Mouse (Mus musculus): ENCODE data around the gene Eml2. TPM values are rescaled to one million over a fixed set of nuclear protein-coding genes. Genes with fewer than 3 reads are reported as not detected.

The Eml2 gene
- 29.5 and 29.8 TPM in 2 replicates for total RNA-seq (2012; rRNA removed)

GRCm38 (mm10) chr7:19175708-19176515 lies at the start of gene Eml2:
TSS of gene Eml2 (plus strand) at chr7:19176421.
- Histone ChIP-seq H3K4me1 (ENCODE audit: control insufficient read depth in 2 of 2, insufficient read depth in 2 of 2, low read length in 2 of 2, poor library complexity in 1 of 2) (peaks cover 0 to 22% of the 10 kb centered on the region in 2 experiments; a peak in 2 of 4 replicates), H3K9ac (ENCODE audit: insufficient read depth, low read depth, low read length, poor library complexity, severe bottlenecking) (no peak within 1 kb of the TSS), H3K9me3 (ENCODE audit: control insufficient read depth, insufficient read depth, low read depth, low read length) (no peaks in the 10 kb centered on the region), H3K4me3 (ENCODE audit: insufficient read depth in 1 of 2, low read depth in 1 of 2, low read length in 2 of 2, poor library complexity in 1 of 2, severe bottlenecking in 1 of 2) (peak within 1 kb of the TSS; percentile 45 to 64), H3K27ac (ENCODE audit: insufficient read depth, low read depth, low read length, poor library complexity, severe bottlenecking) (no peak within 1 kb of the TSS; the same call in 1 of the 2 replicates), H3K36me3 (ENCODE audit: control insufficient read depth, insufficient read depth, low read length, poor library complexity, severe bottlenecking) (no peaks in the 10 kb centered on the region)
- peak; percentile 100 for DNase-seq (ENCODE audit: low read depth, low spot score)
- in situ Hi-C loops (cut with MboI; ENCODE audit: low sequenced_read_pairs in 2 of 2, unreplicated experiment in 2 of 2) = no loop called here
- TF ChIP-seq ZC3H11A (IDR thresholded peaks at IDR 0.05; ENCODE audit: borderline replicate concordance, low read depth, low read length) = no peak
- no peak for TF ChIP-seq CHD2 (IDR thresholded peaks at IDR 0.05; ENCODE audit: low read depth, low read length)
- TF ChIP-seq MAFK (IDR thresholded peaks at IDR 0.05; ENCODE audit: insufficient read depth, low read depth, low read length) = no peak
- TF ChIP-seq HCFC1 (IDR thresholded peaks at IDR 0.05; ENCODE audit: borderline replicate concordance, insufficient read depth, low read length) = no peak
- TF ChIP-seq ZNF384 (IDR thresholded peaks at IDR 0.05; ENCODE audit: low read depth, low read length) = no peak

- Histone ChIP-seq H3K4me1 (ENCODE audit: control insufficient read depth in 2 of 2, insufficient read depth in 2 of 2, low read length in 2 of 2, poor library complexity in 1 of 2) (0 out of 4 replicates have a peak, but pooled peaks cover 2 to 5% of the 10 kb centered on the region in 2 experiments), H3K9ac (ENCODE audit: insufficient read depth, low read depth, low read length, poor library complexity, severe bottlenecking) (no peak overlapping the region), H3K4me3 (ENCODE audit: insufficient read depth in 1 of 2, low read depth in 1 of 2, low read length in 2 of 2, poor library complexity in 1 of 2, severe bottlenecking in 1 of 2) (no peak overlapping the region), H3K36me3 (ENCODE audit: control insufficient read depth, insufficient read depth, low read length, poor library complexity, severe bottlenecking) (peaks cover 2% of the 10 kb centered on the region; the same call in 1 of the 2 replicates), H3K27ac (ENCODE audit: insufficient read depth, low read depth, low read length, poor library complexity, severe bottlenecking) (no peak overlapping the region), H3K9me3 (ENCODE audit: control insufficient read depth, insufficient read depth, low read depth, low read length) (no peaks in the 10 kb centered on the region)
- TF ChIP-seq CHD2 (IDR thresholded peaks at IDR 0.05; ENCODE audit: low read depth, low read length) (no peak), ZNF384 (IDR thresholded peaks at IDR 0.05; ENCODE audit: low read depth, low read length) (no peak), MAFK (IDR thresholded peaks at IDR 0.05; ENCODE audit: insufficient read depth, low read depth, low read length) (no peak), HCFC1 (IDR thresholded peaks at IDR 0.05; ENCODE audit: borderline replicate concordance, insufficient read depth, low read length) (no peak), ZC3H11A (IDR thresholded peaks at IDR 0.05; ENCODE audit: borderline replicate concordance, low read depth, low read length) (no peak)
- DNase-seq (ENCODE audit: low read depth, low spot score) = no peak
- in situ Hi-C loops (cut with MboI; ENCODE audit: low sequenced_read_pairs in 2 of 2, unreplicated experiment in 2 of 2) = no loop called here
Measured at GRCm38 (mm10) chr7:19127744-19128143, 48.5 kb upstream of the Eml2 start.

- H3K36me3 ChIP-seq (ENCODE audit: control insufficient read depth, insufficient read depth, low read length, poor library complexity, severe bottlenecking) = peaks cover 2% of the 10 kb centered on the region; the same call in 1 of the 2 replicates
- H3K27ac ChIP-seq (ENCODE audit: insufficient read depth, low read depth, low read length, poor library complexity, severe bottlenecking) = no peak overlapping the region
- H3K4me3 ChIP-seq (ENCODE audit: insufficient read depth in 1 of 2, low read depth in 1 of 2, low read length in 2 of 2, poor library complexity in 1 of 2, severe bottlenecking in 1 of 2) = no peak overlapping the region
- no peak for TF ChIP-seq ZNF384 (IDR thresholded peaks at IDR 0.05; ENCODE audit: low read depth, low read length)
- TF ChIP-seq HCFC1 (IDR thresholded peaks at IDR 0.05; ENCODE audit: borderline replicate concordance, insufficient read depth, low read length) = no peak
- TF ChIP-seq CHD2 (IDR thresholded peaks at IDR 0.05; ENCODE audit: low read depth, low read length) = no peak
- no peak for TF ChIP-seq ZC3H11A (IDR thresholded peaks at IDR 0.05; ENCODE audit: borderline replicate concordance, low read depth, low read length)
- no peak for TF ChIP-seq MAFK (IDR thresholded peaks at IDR 0.05; ENCODE audit: insufficient read depth, low read depth, low read length)
- H3K4me1 ChIP-seq (ENCODE audit: control insufficient read depth in 2 of 2, insufficient read depth in 2 of 2, low read length in 2 of 2, poor library complexity in 1 of 2) = 0 out of 4 replicates have a peak, but pooled peaks cover 2 to 5% of the 10 kb centered on the region in 2 experiments
- no peaks in the 10 kb centered on the region for H3K9me3 ChIP-seq (ENCODE audit: control insufficient read depth, insufficient read depth, low read depth, low read length)
- no peak overlapping the region for H3K9ac ChIP-seq (ENCODE audit: insufficient read depth, low read depth, low read length, poor library complexity, severe bottlenecking)
- in situ Hi-C loops (cut with MboI; ENCODE audit: low sequenced_read_pairs in 2 of 2, unreplicated experiment in 2 of 2) = no loop called here
- DNase-seq (ENCODE audit: low read depth, low spot score) = no peak
Measured at GRCm38 (mm10) chr7:19129396-19129795, 46.8 kb upstream of the Eml2 start.

GRCm38 (mm10) chr7:19130657-19131056 lies 45.6 kb upstream of the Eml2 start:
- Histone ChIP-seq H3K4me3 (ENCODE audit: insufficient read depth in 1 of 2, low read depth in 1 of 2, low read length in 2 of 2, poor library complexity in 1 of 2, severe bottlenecking in 1 of 2) (peak overlapping the region in 1 of 2 experiments; percentile 70; a peak in 2 of 4 replicates), H3K9ac (ENCODE audit: insufficient read depth, low read depth, low read length, poor library complexity, severe bottlenecking) (no peak overlapping the region; the same call in 1 of the 2 replicates), H3K36me3 (ENCODE audit: control insufficient read depth, insufficient read depth, low read length, poor library complexity, severe bottlenecking) (peaks cover 4% of the 10 kb centered on the region; the same call in 1 of the 2 replicates), H3K9me3 (ENCODE audit: control insufficient read depth, insufficient read depth, low read depth, low read length) (no peaks in the 10 kb centered on the region), H3K4me1 (ENCODE audit: control insufficient read depth in 2 of 2, insufficient read depth in 2 of 2, low read length in 2 of 2, poor library complexity in 1 of 2) (peaks cover 5 to 8% of the 10 kb centered on the region in 2 experiments; a peak in 1 of 4 replicates), H3K27ac (ENCODE audit: insufficient read depth, low read depth, low read length, poor library complexity, severe bottlenecking) (no peak overlapping the region)
- no peak for DNase-seq (ENCODE audit: low read depth, low spot score)
- TF ChIP-seq CHD2 (IDR thresholded peaks at IDR 0.05; ENCODE audit: low read depth, low read length) (no peak), HCFC1 (IDR thresholded peaks at IDR 0.05; ENCODE audit: borderline replicate concordance, insufficient read depth, low read length) (no peak), MAFK (IDR thresholded peaks at IDR 0.05; ENCODE audit: insufficient read depth, low read depth, low read length) (peak; percentile 54; the same call in 1 of the 2 replicates), ZNF384 (IDR thresholded peaks at IDR 0.05; ENCODE audit: low read depth, low read length) (no peak)
- in situ Hi-C loops (cut with MboI; ENCODE audit: low sequenced_read_pairs in 2 of 2, unreplicated experiment in 2 of 2) = no loop called here
